ENCODE assay signal across 13 mouse cellular contexts in genomic region chr14:62163120-62163796, GRCm38 (mm10).
DNase-seq lines count a peak whose midpoint lies in the region; ATAC-seq and TF ChIP-seq lines count a peak whose summit lies in the region.
"Had no signal": no experiment of that assay in that cellular context is flagged by ENCODE, and none has a peak within 500 bp of the region (broad histone marks: within the 10 kb centered on the region; RNA-seq: fewer than 3 reads in every experiment).

No protein-coding gene starts in this region.

- H3K36me3 ChIP-seq in embryonic facial prominence, embryonic 14.5 days (ENCODE audit: control insufficient read depth, insufficient read depth, low read length): no peaks in the 10 kb centered on the region
- H3K36me3 ChIP-seq in embryonic facial prominence, embryonic 10.5 days (replicated peaks): no peaks in the 10 kb centered on the region
- H3K36me3 ChIP-seq in lung, embryonic 14.5 days (ENCODE audit: insufficient read depth): no peaks in the 10 kb centered on the region
- H3K36me3 ChIP-seq in thymus, adult 2 months (ENCODE audit: control insufficient read depth, insufficient read depth, low read length): no peaks in the 10 kb centered on the region
- H3K36me3 ChIP-seq: limb, embryonic 10.5 days; neural tube, embryonic 13.5 days had no signal

- H3K27me3 ChIP-seq in embryonic facial prominence, embryonic 14.5 days (replicated peaks; ENCODE audit: control insufficient read depth, insufficient read depth, low read length): no peaks in the 10 kb centered on the region
- H3K27me3 ChIP-seq in embryonic facial prominence, embryonic 10.5 days (replicated peaks; ENCODE audit: low read depth, poor library complexity, severe bottlenecking): peaks cover 6% of the 10 kb centered on the region; the same call in 1 of the 2 replicates
- no peaks in the 10 kb centered on the region for H3K27me3 ChIP-seq in lung, embryonic 14.5 days (ENCODE audit: insufficient read depth, low read length)
- H3K27me3 ChIP-seq in thymus, adult 2 months (ENCODE audit: control insufficient read depth, insufficient read depth, low read length): no peaks in the 10 kb centered on the region
- H3K27me3 ChIP-seq: neural tube, embryonic 13.5 days had no signal

- 63% methylated on average over 12 of the region's 12 CpGs for WGBS in embryonic facial prominence, embryonic 14.5 days
- WGBS in embryonic facial prominence, embryonic 10.5 days: 80% methylated on average over 12 of the region's 12 CpGs
- 38% methylated on average over 12 of the region's 12 CpGs for WGBS in lung, embryonic 14.5 days
- 58% methylated on average over 12 of the region's 12 CpGs for WGBS in thymus, adult 2 months

- DNase-seq in embryonic facial prominence, embryonic 14.5 days (ENCODE audit: low spot score): peak; percentile 73
- DNase-seq in embryonic facial prominence, embryonic 10.5 days (ENCODE audit: low spot score): no peak
- DNase-seq in ovary, adult 18-20 months (ENCODE audit: low spot score): peak; percentile 15
- no peak for DNase-seq in ovary, postnatal 10 days (ENCODE audit: low spot score)
- DNase-seq in lung, embryonic 14.5 days: peak; percentile 96
- no peak for DNase-seq in spleen, postnatal 14 days (ENCODE audit: low spot score in 2 of 2)
- no peak for DNase-seq in thymus, adult 2 months

- H3K9ac ChIP-seq in embryonic facial prominence, embryonic 14.5 days (ENCODE audit: low read depth, low read length): no peak overlapping the region
- H3K9ac ChIP-seq in lung, embryonic 14.5 days: no peak overlapping the region
- H3K9ac ChIP-seq: neural tube, embryonic 13.5 days had no signal

- TF ChIP-seq POLR2A in thymus, adult 2 months (IDR thresholded peaks at IDR 0.05; ENCODE audit: control insufficient read depth, extremely low read depth, insufficient read depth, low read length, poor library complexity): no peak

- no peak overlapping the region for H3K4me3 ChIP-seq in embryonic facial prominence, embryonic 14.5 days (ENCODE audit: low read depth, low read length)
- no peak overlapping the region for H3K4me3 ChIP-seq in embryonic facial prominence, embryonic 10.5 days
- H3K4me3 ChIP-seq in lung, embryonic 14.5 days (ENCODE audit: low read depth, low read length): no peak overlapping the region
- no peak overlapping the region for H3K4me3 ChIP-seq in thymus, adult 2 months (ENCODE audit: control insufficient read depth, insufficient read depth, low read length)
- H3K4me3 ChIP-seq: erythroblast, embryonic 14.5 days; limb, embryonic 10.5 days; neural tube, embryonic 13.5 days had no signal

- TF ChIP-seq CTCF in lung, embryonic 14.5 days (IDR thresholded peaks at IDR 0.05; ENCODE audit: low read depth): no peak
- TF ChIP-seq CTCF in thymus, adult 2 months (IDR thresholded peaks at IDR 0.05; ENCODE audit: borderline replicate concordance, control insufficient read depth, extremely low read depth, insufficient read depth, low read length, poor library complexity): no peak

- H3K9me3 ChIP-seq in embryonic facial prominence, embryonic 14.5 days (ENCODE audit: control insufficient read depth, low read length): no peaks in the 10 kb centered on the region
- no peaks in the 10 kb centered on the region for H3K9me3 ChIP-seq in embryonic facial prominence, embryonic 10.5 days
- H3K9me3 ChIP-seq in lung, embryonic 14.5 days (ENCODE audit: low read depth, low read length): no peaks in the 10 kb centered on the region
- H3K9me3 ChIP-seq: limb, embryonic 10.5 days; neural tube, embryonic 13.5 days had no signal

- peaks cover 9% of the 10 kb centered on the region for H3K4me1 ChIP-seq in embryonic facial prominence, embryonic 14.5 days (ENCODE audit: control insufficient read depth, insufficient read depth, low read length)
- peaks cover 18% of the 10 kb centered on the region for H3K4me1 ChIP-seq in embryonic facial prominence, embryonic 10.5 days
- 0 out of 2 replicates have a peak, but pooled peaks cover 2% of the 10 kb centered on the region for H3K4me1 ChIP-seq in lung, embryonic 14.5 days (ENCODE audit: insufficient read depth)
- H3K4me1 ChIP-seq in thymus, adult 2 months (replicated peaks; ENCODE audit: control insufficient read depth, insufficient read depth, low read length): no peaks in the 10 kb centered on the region; the same call in 1 of the 2 replicates

- no peak for ATAC-seq in embryonic facial prominence, embryonic 14.5 days (ENCODE audit: low read depth)
- peak; percentile 93 for ATAC-seq in lung, embryonic 14.5 days (ENCODE audit: insufficient read depth)
- ATAC-seq in activated CD4-positive, CD25-positive, alpha-beta regulatory T cell, adult 4 months: no peak
- ATAC-seq: intestine, embryonic 16.5 days had no signal

- H3K27ac ChIP-seq in embryonic facial prominence, embryonic 14.5 days (replicated peaks; ENCODE audit: low read depth, low read length): 0 out of 2 replicates have a peak overlapping the region, but pooled peaks have one; percentile 25
- H3K27ac ChIP-seq in embryonic facial prominence, embryonic 10.5 days (replicated peaks): no peak overlapping the region
- peak overlapping the region; percentile 58 for H3K27ac ChIP-seq in lung, embryonic 14.5 days (ENCODE audit: low read depth)
- H3K27ac ChIP-seq in thymus, adult 2 months (ENCODE audit: control insufficient read depth, insufficient read depth, low read length): no peak overlapping the region; the same call in 1 of the 2 replicates
- H3K27ac ChIP-seq: limb, embryonic 10.5 days; neural tube, embryonic 13.5 days; stomach, postnatal 0 days had no signal

- H3K4me2 ChIP-seq in embryonic facial prominence, embryonic 14.5 days (ENCODE audit: low read depth, low read length): no peak overlapping the region
- H3K4me2 ChIP-seq in lung, embryonic 14.5 days: no peak overlapping the region
- H3K4me2 ChIP-seq: neural tube, embryonic 13.5 days had no signal

Comparison
In these comparisons a context has a peak if more than half of its experiments do, and no peak if none do; other contexts are left out.
1. DNase-seq: peak in embryonic facial prominence, embryonic 14.5 days (single experiment), ovary, adult 18-20 months (single experiment) and lung, embryonic 14.5 days (single experiment); none in embryonic facial prominence, embryonic 10.5 days (single experiment), ovary, postnatal 10 days (single experiment), spleen, postnatal 14 days (0 of 2) and thymus, adult 2 months (single experiment).
2. H3K27ac ChIP-seq: peak in embryonic facial prominence, embryonic 14.5 days (single experiment) and lung, embryonic 14.5 days (single experiment); none in embryonic facial prominence, embryonic 10.5 days (single experiment) and thymus, adult 2 months (single experiment).